In genomic region chr9:57998685-57999084, GRCm38 (mm10) we compare ENCODE assay signal across 12 mouse cellular contexts. TPM values are rescaled to one million over a fixed set of nuclear protein-coding genes. Genes with fewer than 3 reads are reported as not detected.
DNase-seq lines count a peak whose midpoint lies in the region; ATAC-seq and TF ChIP-seq lines count a peak whose summit lies in the region.
"Had no signal": no experiment of that assay in that cellular context is flagged by ENCODE, and none has a peak within 500 bp of the region (broad histone marks: within the 10 kb centered on the region; RNA-seq: fewer than 3 reads in every experiment).

No protein-coding gene starts in this region.

- peak; percentile 49 for DNase-seq in cerebellum, adult 9-10 months
- DNase-seq in cerebellum, adult 11 months, result no peak
- DNase-seq in hindbrain, postnatal 0 days (ENCODE audit: low spot score), result no peak
- DNase-seq in hindbrain, embryonic 11.5 days (ENCODE audit: low spot score), result no peak
- DNase-seq in neural tube, embryonic 10.5 days (ENCODE audit: extremely low spot score, low spot score), result no peak
- no peak for DNase-seq in retina, embryonic 14.5 days (ENCODE audit: low spot score)
- DNase-seq: layer of hippocampus, adult 9-11 months; right cerebral cortex, postnatal 14 days; spleen, adult 18-20 months had no signal

- H3K27ac ChIP-seq in hindbrain, postnatal 0 days, result no peak overlapping the region
- no peak overlapping the region for H3K27ac ChIP-seq in hindbrain, embryonic 11.5 days (ENCODE audit: low read depth, low read length)
- H3K27ac ChIP-seq in neural tube, embryonic 14.5 days (ENCODE audit: low read depth, low read length), result no peak overlapping the region
- H3K27ac ChIP-seq: neural tube, embryonic 13.5 days had no signal

- TF ChIP-seq CTCF in hindbrain, postnatal 0 days (IDR thresholded peaks at IDR 0.05; ENCODE audit: low read depth), result no peak

- no peaks in the 10 kb centered on the region for H3K27me3 ChIP-seq in hindbrain, postnatal 0 days (ENCODE audit: insufficient read depth, low read length)
- H3K27me3 ChIP-seq in hindbrain, embryonic 11.5 days (ENCODE audit: control insufficient read depth, insufficient read depth, low read length), result no peaks in the 10 kb centered on the region
- H3K27me3 ChIP-seq in neural tube, embryonic 14.5 days (ENCODE audit: control insufficient read depth, insufficient read depth, low read length), result no peaks in the 10 kb centered on the region

- peak overlapping the region; percentile 73 for H3K4me2 ChIP-seq in hindbrain, postnatal 0 days (ENCODE audit: low read depth, low read length)
- no peak overlapping the region for H3K4me2 ChIP-seq in hindbrain, embryonic 11.5 days (replicated peaks; ENCODE audit: low read depth, low read length)
- H3K4me2 ChIP-seq in neural tube, embryonic 14.5 days (ENCODE audit: low read depth, low read length), result no peak overlapping the region

- H3K9ac ChIP-seq in hindbrain, postnatal 0 days (replicated peaks; ENCODE audit: low read length), result no peak overlapping the region
- H3K9ac ChIP-seq in hindbrain, embryonic 11.5 days (ENCODE audit: low read depth, low read length), result no peak overlapping the region
- H3K9ac ChIP-seq in neural tube, embryonic 14.5 days (replicated peaks; ENCODE audit: low read depth, low read length), result no peak overlapping the region

- ATAC-seq in hindbrain, postnatal 0 days, result no peak; the same call in 1 of the 2 replicates
- no peak for ATAC-seq in hindbrain, embryonic 11.5 days (ENCODE audit: low FRiP score)
- peak; percentile 16; the same call in 1 of the 2 replicates for ATAC-seq in neural tube, embryonic 14.5 days (ENCODE audit: low read depth)

- H3K36me3 ChIP-seq in hindbrain, postnatal 0 days (ENCODE audit: insufficient read depth, low read length), result no peaks in the 10 kb centered on the region
- H3K36me3 ChIP-seq in hindbrain, embryonic 11.5 days (ENCODE audit: control insufficient read depth, insufficient read depth, low read length), result no peaks in the 10 kb centered on the region
- no peaks in the 10 kb centered on the region for H3K36me3 ChIP-seq in neural tube, embryonic 14.5 days (ENCODE audit: control insufficient read depth, insufficient read depth, low read length)
- H3K36me3 ChIP-seq: neural tube, embryonic 13.5 days had no signal

- whole genome bisulfite sequencing in hindbrain, postnatal 0 days, result 48% methylated on average over 2 of the region's 2 CpGs
- 53% methylated on average over 2 of the region's 2 CpGs for WGBS in hindbrain, embryonic 11.5 days
- WGBS in neural tube, embryonic 14.5 days, result 48% methylated on average over 2 of the region's 2 CpGs

- H3K9me3 ChIP-seq in hindbrain, postnatal 0 days (ENCODE audit: low read length), result no peaks in the 10 kb centered on the region
- H3K9me3 ChIP-seq in hindbrain, embryonic 11.5 days (ENCODE audit: control insufficient read depth, low read length), result no peaks in the 10 kb centered on the region
- H3K9me3 ChIP-seq in neural tube, embryonic 14.5 days (ENCODE audit: control insufficient read depth, low read length), result no peaks in the 10 kb centered on the region
- H3K9me3 ChIP-seq: neural tube, embryonic 13.5 days had no signal

- H3K4me3 ChIP-seq in hindbrain, postnatal 0 days (ENCODE audit: low read length), result no peak overlapping the region
- no peak overlapping the region for H3K4me3 ChIP-seq in hindbrain, embryonic 11.5 days (ENCODE audit: low read depth, low read length)
- no peak overlapping the region for H3K4me3 ChIP-seq in neural tube, embryonic 14.5 days (ENCODE audit: low read depth, low read length)

- H3K4me1 ChIP-seq in hindbrain, postnatal 0 days (ENCODE audit: insufficient read depth, low read length), result peaks cover 5% of the 10 kb centered on the region; the same call in 1 of the 2 replicates
- no peaks in the 10 kb centered on the region for H3K4me1 ChIP-seq in hindbrain, embryonic 11.5 days (replicated peaks; ENCODE audit: control insufficient read depth, insufficient read depth, low read length)
- peaks cover 4% of the 10 kb centered on the region; the same call in 1 of the 2 replicates for H3K4me1 ChIP-seq in neural tube, embryonic 14.5 days (ENCODE audit: control insufficient read depth, insufficient read depth, low read length)

RNA-seq across cellular contexts. Expression of gene Cyp11a1, which starts 7.5 kb away (rescaled TPM):
- 4.1 and 4.3 TPM in 2 replicates for total RNA-seq in hindbrain, postnatal 0 days (2014; rRNA removed)
- polyA plus RNA-seq in hindbrain, postnatal 0 days (2015; fragmentation: Nextera tagmentation; extraction: Ambion mirVana), result 1.2 and 1.8 TPM in 2 replicates
- not detected in 2 replicates for polyA plus RNA-seq in hindbrain, embryonic 11.5 days (2014; fragmentation: Nextera tagmentation; extraction: Ambion mirVana)
- polyA plus RNA-seq in neural tube, embryonic 14.5 days (2014; fragmentation: Nextera tagmentation; extraction: Ambion mirVana), result 0.43 and 0.71 TPM in 2 replicates
- polyA plus RNA-seq: liver, embryonic 11.5 days had no signal

RNA-seq across cellular contexts. Expression of gene Sema7a, which starts 58.8 kb away (rescaled TPM):
- 60.2 and 62.8 TPM in 2 replicates for total RNA-seq in hindbrain, postnatal 0 days (2014; rRNA removed)
- 4.0 and 4.9 TPM in 2 replicates for polyA plus RNA-seq in hindbrain, postnatal 0 days (2015; fragmentation: Nextera tagmentation; extraction: Ambion mirVana)
- 2.0 and 3.6 TPM in 2 replicates for polyA plus RNA-seq in hindbrain, embryonic 11.5 days (2014; fragmentation: Nextera tagmentation; extraction: Ambion mirVana)
- 5.6 and 7.2 TPM in 2 replicates for polyA plus RNA-seq in neural tube, embryonic 14.5 days (2014; fragmentation: Nextera tagmentation; extraction: Ambion mirVana)
